Mouse (Mus musculus) G1E (cell line): Measurements from ENCODE around the gene Cdk17.

Source experiments
- CTCF ChIP-seq: IDR thresholded peaks from 2 replicates; pipeline ENCODE4 v1.5.1; 2012; ENCODE audit warnings: low read depth, low read length, inconsistent platforms, mixed read lengths
- GATA1 ChIP-seq: IDR thresholded peaks from 2 replicates; pipeline ENCODE4 v1.6.1; 2012; ENCODE audit warnings: borderline replicate concordance, low read length, inconsistent platforms, mixed read lengths
- GATA2 ChIP-seq: IDR thresholded peaks from 2 replicates; pipeline ENCODE4 v1.6.1; 2012; ENCODE audit warnings: low read depth, low read length, inconsistent platforms, borderline replicate concordance
- POLR2AphosphoS5 ChIP-seq: IDR thresholded peaks from 2 replicates; pipeline ENCODE4 v1.6.1; 2012; ENCODE audit warnings: low read depth, low read length, inconsistent platforms; ENCODE audit not compliant: insufficient replicate concordance

DNA sequence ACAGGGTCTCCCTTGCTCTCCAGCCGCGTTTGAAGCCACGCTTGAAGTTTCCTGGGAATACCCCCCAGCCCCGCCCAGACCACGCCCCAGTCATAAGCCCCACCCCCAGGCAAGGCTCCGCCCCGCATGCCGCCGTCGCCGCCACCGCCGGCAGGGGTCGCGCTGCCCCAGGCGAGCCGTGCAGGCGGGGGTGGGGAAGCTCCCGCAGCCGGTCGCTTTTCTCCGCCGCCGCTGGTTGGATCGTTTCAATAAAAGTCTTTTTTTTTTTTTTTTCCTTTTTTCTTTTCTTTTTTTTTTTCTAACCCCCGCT is 223 bp upstream of the Cdk17 start:
- TF ChIP-seq CTCF (peak; percentile 22; the same call in 1 of the 2 replicates), GATA1 (no peak), POLR2AphosphoS5 (no peak), GATA2 (no peak)
